Mouse (Mus musculus) c-Kit-positive CD71-negative TER-119-negative erythroid progenitor cells, embryonic 14.5 days (primary cell): ENCODE measurements around the gene F2r.

ENCODE experiments used
- DNase-seq: peaks from one replicate; pipeline ENCODE4 v3.0.0-alpha.2; 2013; ENCODE audit warnings: low read depth

The F2r gene

GRCm38 (mm10) chr13:95618309-95618712, at the start of gene F2r:
TSS of gene F2r (minus strand) at chr13:95618487.
- DNase-seq: peak; percentile 87

- DNase-seq: no peak
Observed at GRCm38 (mm10) chr13:95667260-95667659, 49.0 kb upstream of the F2r start.

- no peak for DNase-seq
Observed at GRCm38 (mm10) chr13:95665644-95666356, 47.5 kb upstream of the F2r start.

- DNase-seq: no peak
Observed at GRCm38 (mm10) chr13:95663834-95664233, 45.5 kb upstream of the F2r start.

GRCm38 (mm10) chr13:95659432-95659831, 41.1 kb upstream of the F2r start:
- DNase-seq: no peak

GRCm38 (mm10) chr13:95657171-95657570, 38.9 kb upstream of the F2r start:
- DNase-seq: peak; percentile 64

- no peak for DNase-seq
Observed at GRCm38 (mm10) chr13:95655284-95655683, 37.0 kb upstream of the F2r start.

- DNase-seq: no peak
Observed at GRCm38 (mm10) chr13:95653696-95654095, 35.4 kb upstream of the F2r start.

GRCm38 (mm10) chr13:95651870-95652668, 33.8 kb upstream of the F2r start:
- no peak for DNase-seq

- DNase-seq: no peak
Observed at GRCm38 (mm10) chr13:95649941-95650340, 31.7 kb upstream of the F2r start.

GRCm38 (mm10) chr13:95647248-95647647, 29.0 kb upstream of the F2r start:
- no peak for DNase-seq

GRCm38 (mm10) chr13:95646687-95647111, 28.4 kb upstream of the F2r start:
- DNase-seq: no peak

GRCm38 (mm10) chr13:95643740-95644139, 25.5 kb upstream of the F2r start:
- DNase-seq: no peak

GRCm38 (mm10) chr13:95641061-95641986, 23.0 kb upstream of the F2r start:
- DNase-seq: no peak

GRCm38 (mm10) chr13:95640408-95640807, 22.1 kb upstream of the F2r start:
- DNase-seq: no peak

- no peak for DNase-seq
Observed at GRCm38 (mm10) chr13:95639336-95640116, 21.2 kb upstream of the F2r start.

GRCm38 (mm10) chr13:95638894-95639293, 20.6 kb upstream of the F2r start:
- no peak for DNase-seq

GRCm38 (mm10) chr13:95637737-95638136, 19.4 kb upstream of the F2r start:
- DNase-seq: no peak

GRCm38 (mm10) chr13:95635301-95635700, 17.0 kb upstream of the F2r start:
- no peak for DNase-seq

- no peak for DNase-seq
Observed at GRCm38 (mm10) chr13:95634451-95634850, 16.2 kb upstream of the F2r start.

- DNase-seq: no peak
Observed at GRCm38 (mm10) chr13:95633384-95633783, 15.1 kb upstream of the F2r start.
